Mouse (Mus musculus): Measurements from ENCODE around the gene Olfml3. TPM values are rescaled to one million over a fixed set of nuclear protein-coding genes. Genes with fewer than 3 reads are reported as not detected.

The Olfml3 gene
- polyA plus RNA-seq, 1 experiment from 2014 or later: 5.1 TPM

GRCm38 (mm10) chr3:103737061-103737754, 593 bp downstream of the Olfml3 start:
- no peaks in the 10 kb centered on the region for H3K9me3 ChIP-seq
- H3K9ac ChIP-seq (replicated peaks): peak overlapping the region; percentile 20; the same call in 1 of the 2 replicates
- ATAC-seq (replicated peaks): no peak
- H3K36me3 ChIP-seq: peaks cover 4% of the 10 kb centered on the region
- H3K4me3 ChIP-seq: peak overlapping the region; percentile 14
- H3K27ac ChIP-seq (replicated peaks): peak overlapping the region; percentile 83
- H3K4me2 ChIP-seq (replicated peaks): peak overlapping the region; percentile 39
- WGBS: 38% methylated on average over 16 of the region's 16 CpGs
- peaks cover 59% of the 10 kb centered on the region for H3K4me1 ChIP-seq
- no peaks in the 10 kb centered on the region for H3K27me3 ChIP-seq

GRCm38 (mm10) chr3:103735776-103736600, 1.8 kb downstream of the Olfml3 start:
- H3K4me2 ChIP-seq (replicated peaks): no peak overlapping the region
- H3K36me3 ChIP-seq: no peaks in the 10 kb centered on the region
- no peak overlapping the region for H3K9ac ChIP-seq (replicated peaks)
- H3K27me3 ChIP-seq: no peaks in the 10 kb centered on the region
- no peak for ATAC-seq (replicated peaks)
- H3K4me3 ChIP-seq: no peak overlapping the region
- no peaks in the 10 kb centered on the region for H3K9me3 ChIP-seq
- H3K27ac ChIP-seq (replicated peaks): no peak overlapping the region
- H3K4me1 ChIP-seq: peaks cover 59% of the 10 kb centered on the region
- 83% methylated on average over 28 of the region's 28 CpGs for WGBS

- H3K4me1 ChIP-seq: peaks cover 59% of the 10 kb centered on the region
- H3K4me2 ChIP-seq (replicated peaks): peak overlapping the region; percentile 6; the same call in 1 of the 2 replicates
- WGBS: 11% methylated on average over 11 of the region's 11 CpGs
- no peaks in the 10 kb centered on the region for H3K36me3 ChIP-seq
- H3K9ac ChIP-seq (replicated peaks): no peak overlapping the region
- no peak overlapping the region for H3K4me3 ChIP-seq
- H3K27ac ChIP-seq (replicated peaks): peak overlapping the region; percentile 71
- no peaks in the 10 kb centered on the region for H3K9me3 ChIP-seq
- 0 out of 2 replicates have a peak, but pooled peaks have one; percentile 4 for ATAC-seq (replicated peaks)
- H3K27me3 ChIP-seq: no peaks in the 10 kb centered on the region
Measured at GRCm38 (mm10) chr3:103734696-103735519, 2.9 kb downstream of the Olfml3 start.

GRCm38 (mm10) chr3:103733799-103734695, 3.8 kb downstream of the Olfml3 start:
- Histone ChIP-seq H3K4me3 (peak overlapping the region; percentile 16), H3K36me3 (no peaks in the 10 kb centered on the region), H3K4me2 (replicated peaks) (peak overlapping the region; percentile 45), H3K9ac (replicated peaks) (peak overlapping the region; percentile 40), H3K27me3 (no peaks in the 10 kb centered on the region), H3K27ac (replicated peaks) (peak overlapping the region; percentile 71), H3K9me3 (no peaks in the 10 kb centered on the region), H3K4me1 (peaks cover 59% of the 10 kb centered on the region)
- WGBS: 5% methylated on average over 19 of the region's 19 CpGs
- peak; percentile 79 for ATAC-seq (replicated peaks)

- Histone ChIP-seq H3K4me1 (peaks cover 55% of the 10 kb centered on the region), H3K4me2 (replicated peaks) (no peak overlapping the region; the same call in 1 of the 2 replicates), H3K36me3 (no peaks in the 10 kb centered on the region), H3K9me3 (no peaks in the 10 kb centered on the region), H3K9ac (replicated peaks) (no peak overlapping the region), H3K4me3 (no peak overlapping the region), H3K27ac (replicated peaks) (peak overlapping the region; percentile 71), H3K27me3 (no peaks in the 10 kb centered on the region)
- WGBS: 6% methylated on average over 2 of the region's 2 CpGs
- no peak for ATAC-seq (replicated peaks)
Measured at GRCm38 (mm10) chr3:103733176-103733575, 4.6 kb downstream of the Olfml3 start.

- H3K27me3 ChIP-seq: no peaks in the 10 kb centered on the region
- no peak overlapping the region for H3K27ac ChIP-seq (replicated peaks)
- no peak overlapping the region for H3K4me2 ChIP-seq (replicated peaks)
- ATAC-seq (replicated peaks): no peak
- peaks cover 44% of the 10 kb centered on the region for H3K4me1 ChIP-seq
- no peak overlapping the region for H3K9ac ChIP-seq (replicated peaks)
- 77% methylated on average over 3 of the region's 3 CpGs for WGBS
- no peaks in the 10 kb centered on the region for H3K36me3 ChIP-seq
- no peaks in the 10 kb centered on the region for H3K9me3 ChIP-seq
- no peak overlapping the region for H3K4me3 ChIP-seq
Measured at GRCm38 (mm10) chr3:103732116-103732515, 5.7 kb downstream of the Olfml3 start.

GRCm38 (mm10) chr3:103729850-103730249, 8.0 kb downstream of the Olfml3 start:
- no peak overlapping the region for H3K4me3 ChIP-seq

GRCm38 (mm10) chr3:103727813-103728326, 9.9 kb downstream of the Olfml3 start:
- no peak overlapping the region for H3K27ac ChIP-seq (replicated peaks)
- H3K4me2 ChIP-seq (replicated peaks): no peak overlapping the region
- H3K9me3 ChIP-seq: no peaks in the 10 kb centered on the region
- H3K27me3 ChIP-seq: no peaks in the 10 kb centered on the region
- H3K36me3 ChIP-seq: no peaks in the 10 kb centered on the region
- no peak for ATAC-seq (replicated peaks)
- H3K9ac ChIP-seq (replicated peaks): no peak overlapping the region
- no peak overlapping the region for H3K4me3 ChIP-seq
- peaks cover 2% of the 10 kb centered on the region for H3K4me1 ChIP-seq
- 42% methylated on average over 2 of the region's 2 CpGs for WGBS

More at GRCm38 (mm10) chr3:103729850-103730249, 8.0 kb downstream of the Olfml3 start:
- H3K9ac ChIP-seq (replicated peaks): no peak overlapping the region
- H3K4me2 ChIP-seq (replicated peaks): no peak overlapping the region
- no peaks in the 10 kb centered on the region for H3K36me3 ChIP-seq
- H3K4me1 ChIP-seq: peaks cover 22% of the 10 kb centered on the region
- H3K27me3 ChIP-seq: no peaks in the 10 kb centered on the region
- ATAC-seq (replicated peaks): no peak
- 92% methylated on average over 9 of the region's 9 CpGs for WGBS
- H3K9me3 ChIP-seq: no peaks in the 10 kb centered on the region
- no peak overlapping the region for H3K27ac ChIP-seq (replicated peaks)

GRCm38 (mm10) chr3:103726642-103727041, 11.2 kb downstream of the Olfml3 start:
- no peaks in the 10 kb centered on the region for H3K36me3 ChIP-seq
- no peak overlapping the region for H3K4me3 ChIP-seq
- no peaks in the 10 kb centered on the region for H3K4me1 ChIP-seq
- WGBS: 55% methylated on average over 3 of the region's 3 CpGs
- H3K4me2 ChIP-seq (replicated peaks): no peak overlapping the region
- no peaks in the 10 kb centered on the region for H3K27me3 ChIP-seq
- H3K9ac ChIP-seq (replicated peaks): no peak overlapping the region
- no peaks in the 10 kb centered on the region for H3K9me3 ChIP-seq
- no peak for ATAC-seq (replicated peaks)
- no peak overlapping the region for H3K27ac ChIP-seq (replicated peaks)

- H3K9me3 ChIP-seq: no peaks in the 10 kb centered on the region
- no peaks in the 10 kb centered on the region for H3K4me1 ChIP-seq
- H3K27me3 ChIP-seq: no peaks in the 10 kb centered on the region
- H3K9ac ChIP-seq (replicated peaks): no peak overlapping the region
- no peak overlapping the region for H3K27ac ChIP-seq (replicated peaks)
- H3K36me3 ChIP-seq: no peaks in the 10 kb centered on the region
- no peak for ATAC-seq (replicated peaks)
- H3K4me2 ChIP-seq (replicated peaks): no peak overlapping the region
- H3K4me3 ChIP-seq: no peak overlapping the region
- WGBS: 51% methylated on average over 3 of the region's 3 CpGs
Measured at GRCm38 (mm10) chr3:103724137-103724536, 13.7 kb downstream of the Olfml3 start.

GRCm38 (mm10) chr3:103718728-103719127, 19.1 kb downstream of the Olfml3 start:
- Histone ChIP-seq H3K9ac (replicated peaks) (no peak overlapping the region), H3K9me3 (no peaks in the 10 kb centered on the region), H3K4me2 (replicated peaks) (no peak overlapping the region), H3K27ac (replicated peaks) (no peak overlapping the region), H3K36me3 (no peaks in the 10 kb centered on the region), H3K4me3 (no peak overlapping the region), H3K27me3 (no peaks in the 10 kb centered on the region), H3K4me1 (peaks cover 14% of the 10 kb centered on the region)
- WGBS: 84% methylated on average over 4 of the region's 4 CpGs
- no peak for ATAC-seq (replicated peaks)
